Mouse (Mus musculus) cortical plate, adult 2 months (tissue): ENCODE data around the gene Disc1.

Experiments
- CTCF ChIP-seq: fragments of 200-500 bp; IDR thresholded peaks from 2 replicates; pipeline ENCODE4 v1.5.1; 2011; ENCODE audit warnings: mild to moderate bottlenecking, control low read depth, low read length; ENCODE audit not compliant: insufficient read depth; ENCODE audit errors: extremely low read depth
- POLR2A ChIP-seq: fragments of 200-500 bp; IDR thresholded peaks from 2 replicates; pipeline ENCODE4 v1.6.1; 2011; ENCODE audit warnings: mild to moderate bottlenecking, low read length, control low read depth; ENCODE audit not compliant: insufficient read depth; ENCODE audit errors: extremely low read depth

DNA sequence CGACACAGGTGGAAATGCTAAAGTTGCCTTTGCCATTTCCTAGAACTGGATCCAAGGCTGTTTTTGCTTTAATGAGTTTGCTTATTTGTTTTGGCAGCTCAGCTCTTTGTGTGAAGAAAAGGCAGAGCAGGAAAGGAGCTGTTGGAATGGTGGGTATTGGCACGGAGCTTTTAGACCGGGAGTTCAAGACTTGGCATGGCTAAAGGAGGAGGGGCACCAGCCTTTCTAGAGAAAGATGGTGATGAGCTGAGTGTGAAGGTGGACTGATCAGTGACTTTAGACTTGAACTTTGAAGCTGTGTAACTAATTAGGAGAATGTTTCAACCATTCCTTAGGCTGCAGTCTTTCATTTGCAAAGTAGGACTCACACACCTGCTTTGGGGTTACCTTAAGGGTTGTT, 59.8 kb downstream of the Disc1 start:
- TF ChIP-seq CTCF = no peak
- no peak for TF ChIP-seq POLR2A
